Mouse (Mus musculus): ENCODE results near the gene Exoc3l4. TPM values are rescaled to one million over a fixed set of nuclear protein-coding genes. Genes with fewer than 3 reads are reported as not detected.

Exoc3l4 gene
- total and polyA plus RNA-seq, 3 experiments, result 0.04 to 0.17 TPM; not detected in 1

DNA sequence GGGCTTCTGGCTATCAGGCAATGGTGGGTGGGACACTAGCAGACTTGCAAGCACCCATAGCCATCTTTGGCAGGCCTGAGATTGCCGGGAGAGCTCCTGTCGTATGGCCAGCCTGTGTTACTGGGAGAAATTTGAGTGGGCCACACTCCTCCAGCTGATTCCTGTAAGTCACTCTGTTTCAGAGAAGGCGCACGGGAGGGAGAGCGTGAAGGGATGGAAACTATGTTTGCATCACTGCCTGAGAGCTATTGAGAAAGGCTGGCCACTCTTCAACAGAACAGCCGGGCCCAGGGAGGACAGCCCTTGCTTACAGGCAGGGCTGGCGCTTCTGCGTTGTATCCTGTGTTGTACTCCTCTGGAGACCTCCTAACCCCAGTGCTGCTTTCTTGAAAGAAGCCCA, 19.8 kb downstream of the Exoc3l4 start:
- H3K9ac ChIP-seq (ENCODE audit: control insufficient read depth, low read depth, low read length, poor library complexity, severe bottlenecking), result no peak overlapping the region
- no peaks in the 10 kb centered on the region for H3K27me3 ChIP-seq (ENCODE audit: control insufficient read depth in 1 of 2, insufficient read depth in 2 of 2, low read length in 2 of 2)
- H3K4me3 ChIP-seq (ENCODE audit: control insufficient read depth in 1 of 2, insufficient read depth in 1 of 2, low read depth in 2 of 2, low read length in 2 of 2), result no peak overlapping the region
- H3K27ac ChIP-seq (ENCODE audit: control insufficient read depth, low read depth, low read length), result no peak overlapping the region
- no peak for DNase-seq (ENCODE audit: low read depth, low spot score)
- peaks cover 29 to 69% of the 10 kb centered on the region in 2 experiments for H3K4me1 ChIP-seq (ENCODE audit: control insufficient read depth in 1 of 2, insufficient read depth in 2 of 2, low read length in 2 of 2)
- no peak for TF ChIP-seq EP300 (IDR thresholded peaks at IDR 0.05; ENCODE audit: low read depth in 1 of 2, low read length in 2 of 2)
- TF ChIP-seq TAL1 (IDR thresholded peaks at IDR 0.05; ENCODE audit: low read length), result no peak
- TF ChIP-seq E2F4 (IDR thresholded peaks at IDR 0.05; ENCODE audit: borderline replicate concordance, low read depth, low read length), result no peak
- TF ChIP-seq GABPA (IDR thresholded peaks at IDR 0.05; ENCODE audit: low read depth, low read length), result no peak
- no peak for TF ChIP-seq BHLHE40 (IDR thresholded peaks at IDR 0.05; ENCODE audit: borderline replicate concordance, low read depth, low read length)
- H3K79me2 ChIP-seq (ENCODE audit: control insufficient read depth, insufficient read depth, low read length, poor library complexity), result no peaks in the 10 kb centered on the region; the same call in 1 of the 2 replicates
- H3K9me3 ChIP-seq (replicated peaks; ENCODE audit: insufficient read depth, low read length), result no peaks in the 10 kb centered on the region
- H3K36me3 ChIP-seq (ENCODE audit: control insufficient read depth in 1 of 2, insufficient read depth in 2 of 2, low read length in 2 of 2), result peaks cover 0 to 44% of the 10 kb centered on the region in 2 experiments; a peak in 2 of 4 replicates

DNA sequence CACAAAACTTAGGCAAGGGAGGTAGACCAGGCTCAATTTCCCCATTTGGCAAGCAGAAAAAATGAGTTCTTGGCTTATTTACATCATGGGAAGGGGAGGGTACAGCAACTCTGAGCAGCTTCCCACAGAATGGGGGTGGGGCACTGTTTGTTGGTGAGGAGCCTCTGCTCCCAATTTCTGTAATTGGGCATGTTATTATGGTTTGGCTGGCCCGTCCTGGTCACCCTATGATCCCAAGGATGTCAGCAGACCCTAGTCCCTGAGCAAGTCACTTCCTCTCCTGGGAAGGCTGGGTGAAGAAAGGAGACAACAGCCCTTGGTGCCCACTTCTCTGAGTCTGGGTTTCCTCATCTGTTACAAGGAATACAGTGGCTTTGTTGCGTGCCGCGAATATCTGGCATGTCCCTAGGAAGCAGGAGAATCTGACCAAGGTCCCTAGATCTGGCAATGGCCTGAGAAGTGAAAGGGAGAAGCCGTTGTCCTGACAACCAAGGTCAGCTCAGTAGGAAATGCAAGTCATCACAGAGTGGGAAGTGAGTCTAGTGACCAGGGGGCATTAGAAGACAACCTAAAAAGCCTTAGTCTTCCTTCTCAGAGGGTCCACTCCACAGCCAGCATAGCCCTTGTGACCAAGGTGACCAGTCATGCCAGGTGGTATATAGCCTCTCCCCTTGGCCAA, 20.5 kb downstream of the Exoc3l4 start:
- Histone ChIP-seq H3K27ac (ENCODE audit: control insufficient read depth, low read depth, low read length) (peak overlapping the region; percentile 42), H3K79me2 (ENCODE audit: control insufficient read depth, insufficient read depth, low read length, poor library complexity) (no peaks in the 10 kb centered on the region; the same call in 1 of the 2 replicates), H3K36me3 (ENCODE audit: control insufficient read depth in 1 of 2, insufficient read depth in 2 of 2, low read length in 2 of 2) (peaks cover 0 to 49% of the 10 kb centered on the region in 2 experiments; a peak in 2 of 4 replicates), H3K27me3 (ENCODE audit: control insufficient read depth in 1 of 2, insufficient read depth in 2 of 2, low read length in 2 of 2) (no peaks in the 10 kb centered on the region), H3K4me1 (ENCODE audit: control insufficient read depth in 1 of 2, insufficient read depth in 2 of 2, low read length in 2 of 2) (peaks cover 33 to 73% of the 10 kb centered on the region in 2 experiments), H3K9me3 (replicated peaks; ENCODE audit: insufficient read depth, low read length) (no peaks in the 10 kb centered on the region), H3K9ac (ENCODE audit: control insufficient read depth, low read depth, low read length, poor library complexity, severe bottlenecking) (no peak overlapping the region), H3K4me3 (ENCODE audit: control insufficient read depth in 1 of 2, insufficient read depth in 1 of 2, low read depth in 2 of 2, low read length in 2 of 2) (peak overlapping the region in 1 of 2 experiments; percentile 30; a peak in 1 of 4 replicates)
- TF ChIP-seq ETS1 (IDR thresholded peaks at IDR 0.05; ENCODE audit: low read depth, low read length), result no peak
- TF ChIP-seq EP300 (IDR thresholded peaks at IDR 0.05; ENCODE audit: low read depth in 1 of 2, low read length in 2 of 2), result peak in 1 of 2 experiments; percentile 47; a peak in 1 of 4 replicates
- 0 out of 2 replicates have a peak, but pooled peaks have one; percentile 20 for TF ChIP-seq ZNF384 (IDR thresholded peaks at IDR 0.05; ENCODE audit: low read depth, low read length)
- no peak for TF ChIP-seq ZMIZ1 (IDR thresholded peaks at IDR 0.05; ENCODE audit: low read depth, low read length)
- no peak for TF ChIP-seq SIN3A (IDR thresholded peaks at IDR 0.05; ENCODE audit: low read length)
- 0 out of 2 replicates have a peak, but pooled peaks have one; percentile 10 for TF ChIP-seq ELF1 (IDR thresholded peaks at IDR 0.05; ENCODE audit: low read depth, low read length)
- TF ChIP-seq E2F4 (IDR thresholded peaks at IDR 0.05; ENCODE audit: borderline replicate concordance, low read depth, low read length), result no peak
- 0 out of 2 replicates have a peak, but pooled peaks have one; percentile 48 for TF ChIP-seq GABPA (IDR thresholded peaks at IDR 0.05; ENCODE audit: low read depth, low read length)
- DNase-seq (ENCODE audit: low read depth, low spot score), result peak; percentile 58

DNA sequence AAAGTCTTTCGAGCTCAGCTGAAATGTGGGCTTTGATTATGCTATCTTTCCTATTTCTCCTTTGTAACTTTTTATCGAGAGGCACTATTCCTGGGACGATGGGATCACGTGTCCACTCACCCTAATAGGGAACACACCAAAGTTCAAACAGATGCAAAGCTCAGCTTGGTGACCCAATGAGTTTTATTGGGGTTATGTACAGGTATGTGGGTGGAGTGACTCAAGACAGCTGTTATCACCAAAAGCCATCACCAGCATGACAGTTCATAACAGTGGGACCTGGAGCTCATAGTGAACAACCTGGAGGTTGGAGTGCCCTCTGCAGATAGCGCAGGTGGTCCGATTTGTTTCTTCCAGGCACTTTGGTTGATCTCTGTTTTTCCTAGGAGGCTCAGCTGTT, 22.0 kb downstream of the Exoc3l4 start:
- no peak overlapping the region for H3K9ac ChIP-seq (ENCODE audit: control insufficient read depth, low read depth, low read length, poor library complexity, severe bottlenecking)
- H3K27me3 ChIP-seq (ENCODE audit: control insufficient read depth in 1 of 2, insufficient read depth in 2 of 2, low read length in 2 of 2), result no peaks in the 10 kb centered on the region
- H3K27ac ChIP-seq (ENCODE audit: control insufficient read depth, low read depth, low read length), result no peak overlapping the region

More for the DNA sequence above, 22.0 kb downstream of the Exoc3l4 start:
- no peak for DNase-seq (ENCODE audit: low read depth, low spot score)
- TF ChIP-seq POLR2AphosphoS2 (IDR thresholded peaks at IDR 0.05; ENCODE audit: low read length), result no peak
- no peak for TF ChIP-seq MYB (IDR thresholded peaks at IDR 0.05; ENCODE audit: low read depth, low read length)
- TF ChIP-seq CTCF (IDR thresholded peaks at IDR 0.05 in 2 of 3, conservative IDR thresholded peaks at IDR 0.05 in 1 of 3; ENCODE audit: control insufficient read depth in 1 of 3, insufficient read depth in 1 of 3, low read depth in 2 of 3, low read length in 3 of 3, poor library complexity in 1 of 3, severe bottlenecking in 1 of 3), result 0 out of 6 replicates have a peak, but pooled peaks of 1 of the 3 experiments have one; percentile 3
- Histone ChIP-seq H3K4me1 (ENCODE audit: control insufficient read depth in 1 of 2, insufficient read depth in 2 of 2, low read length in 2 of 2) (peaks cover 28 to 61% of the 10 kb centered on the region in 2 experiments), H3K36me3 (ENCODE audit: control insufficient read depth in 1 of 2, insufficient read depth in 2 of 2, low read length in 2 of 2) (peaks cover 0 to 41% of the 10 kb centered on the region in 2 experiments; a peak in 2 of 4 replicates), H3K9me3 (replicated peaks; ENCODE audit: insufficient read depth, low read length) (no peaks in the 10 kb centered on the region), H3K79me2 (ENCODE audit: control insufficient read depth, insufficient read depth, low read length, poor library complexity) (peaks cover 3% of the 10 kb centered on the region), H3K4me3 (ENCODE audit: control insufficient read depth in 1 of 2, insufficient read depth in 1 of 2, low read depth in 2 of 2, low read length in 2 of 2) (no peak overlapping the region)
